Mouse (Mus musculus) midbrain, embryonic 16.5 days (tissue): ENCODE results near the gene Tekt1. TPM values are rescaled to one million over a fixed set of nuclear protein-coding genes. Genes with fewer than 3 reads are reported as not detected.

Experiments used
- ATAC-seq: fragments of 200-750 bp; cut with Nextera tagmentation; 2 replicates; pipeline ENCODE4 v1.8.0; 2017; ENCODE audit warnings: moderate TSS enrichment
- H3K27ac ChIP-seq: fragments of 300-500 bp; sonication (generic); 2 replicates; pipeline ENCODE4 v1.5.1; 2014; ENCODE audit warnings: mild to moderate bottlenecking, low read length, mixed read lengths
- H3K27me3 ChIP-seq: fragments of 300-500 bp; sonication (generic); 2 replicates; pipeline ENCODE4 v1.6.1; 2014; ENCODE audit warnings: low read depth, low read length, mixed read lengths; ENCODE audit not compliant: control insufficient read depth, insufficient read depth
- H3K36me3 ChIP-seq: fragments of 300-500 bp; sonication (generic); 2 replicates; pipeline ENCODE4 v1.6.1; 2014; ENCODE audit warnings: mild to moderate bottlenecking, low read length, moderate library complexity, mixed read lengths; ENCODE audit not compliant: control insufficient read depth, insufficient read depth
- H3K4me1 ChIP-seq: fragments of 300-500 bp; sonication (generic); 2 replicates; pipeline ENCODE4 v1.6.1; 2014; ENCODE audit warnings: mild to moderate bottlenecking, low read length, mixed read lengths; ENCODE audit not compliant: control insufficient read depth, insufficient read depth
- H3K4me2 ChIP-seq: fragments of 300-500 bp; sonication (generic); 2 replicates; pipeline ENCODE4 v1.6.1; 2014; ENCODE audit warnings: mild to moderate bottlenecking, low read length, mixed read lengths
- H3K4me3 ChIP-seq: fragments of 300-500 bp; sonication (generic); 2 replicates; pipeline ENCODE4 v1.5.1; 2014; ENCODE audit warnings: low read depth, mild to moderate bottlenecking, low read length, moderate library complexity, mixed read lengths
- H3K9ac ChIP-seq: fragments of 300-500 bp; sonication (generic); 2 replicates; pipeline ENCODE4 v1.6.1; 2014; ENCODE audit warnings: low read depth, low read length, mixed read lengths
- H3K9me3 ChIP-seq: fragments of 300-500 bp; sonication (generic); replicated peaks from 2 replicates; pipeline ENCODE4 v1.6.1; 2014; ENCODE audit warnings: mild to moderate bottlenecking, low read length, mixed read lengths; ENCODE audit not compliant: control insufficient read depth, poor library complexity, severe bottlenecking
- WGBS: fragments of 180-500 bp; shearing (Covaris S2); extraction: QIAGEN DNeasy Blood & Tissue Kit; methylation state at CpG from one replicate; pipeline ENCODE4 v1.1.7; 2014; 5-methylcytosine and 5-hydroxymethylcytosine counted together
- polyA plus RNA-seq: library from polyadenylated mRNA; unstranded; fragments of >200 nt; fragmentation: Nextera tagmentation; extraction: Ambion mirVana; gene quantifications from 2 replicates; pipeline ENCODE4 v1.2.1, GENCODE M21; 2015

Tekt1 gene
- polyA plus RNA-seq, 1 experiment from 2014 or later, result 11.1 TPM

DNA sequence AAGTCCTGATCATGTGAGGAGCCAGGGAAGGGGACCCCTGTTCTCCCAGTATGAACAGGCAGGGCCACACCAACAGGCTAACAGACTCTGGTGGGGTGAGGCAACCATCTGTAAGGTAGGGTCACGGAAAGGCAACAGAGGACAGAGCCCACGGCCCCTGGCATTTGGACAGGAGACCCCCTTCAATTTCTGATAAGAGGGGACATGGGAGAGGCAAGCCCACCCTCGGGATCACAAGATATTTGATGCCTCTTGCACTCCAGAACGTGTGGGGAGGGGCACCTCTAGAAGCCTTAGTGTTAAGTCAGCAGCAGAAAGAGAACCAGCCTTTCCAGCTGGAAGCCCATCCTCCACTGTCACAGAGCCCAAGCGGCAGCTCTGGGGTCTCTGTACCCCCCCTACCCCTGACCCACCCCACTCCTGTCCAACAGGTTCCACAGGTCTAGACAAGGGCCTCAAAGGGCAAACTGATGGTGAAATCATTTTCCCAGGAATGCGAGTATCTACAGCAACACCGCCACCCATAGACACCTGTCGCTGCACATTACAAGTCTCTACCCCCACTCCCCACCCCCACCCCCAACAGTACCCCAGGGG lies 43.9 kb upstream of the Tekt1 start:
- H3K36me3 ChIP-seq, result no peaks in the 10 kb centered on the region
- peaks cover 6% of the 10 kb centered on the region; the same call in 1 of the 2 replicates for H3K4me1 ChIP-seq
- H3K4me2 ChIP-seq, result no peak overlapping the region
- no peak for ATAC-seq
- no peaks in the 10 kb centered on the region for H3K9me3 ChIP-seq
- H3K27me3 ChIP-seq, result no peaks in the 10 kb centered on the region
- no peak overlapping the region for H3K9ac ChIP-seq
- no peak overlapping the region for H3K4me3 ChIP-seq
- 62% methylated on average over 8 of the region's 8 CpGs for WGBS
- no peak overlapping the region for H3K27ac ChIP-seq

DNA sequence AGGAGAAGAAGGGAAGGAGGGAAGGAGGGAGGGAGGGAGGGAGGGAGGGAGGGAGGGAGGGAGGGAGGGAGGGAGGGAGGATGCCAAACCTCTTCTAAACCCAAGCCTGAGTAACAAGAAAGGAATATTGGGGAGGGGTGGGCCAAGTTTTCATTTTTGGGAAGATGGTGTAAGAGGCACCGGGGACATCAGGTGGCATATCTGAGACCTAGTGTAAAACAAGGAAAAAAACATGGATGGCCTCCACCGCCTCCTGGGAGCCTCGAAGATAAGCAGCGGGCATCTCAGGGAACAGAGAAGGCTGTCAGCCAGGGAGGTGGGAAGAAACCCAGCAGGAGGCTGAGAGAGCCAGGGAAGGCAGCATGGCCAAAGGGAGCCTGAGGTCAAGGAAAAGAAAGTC lies 43.3 kb upstream of the Tekt1 start:
- ATAC-seq, result no peak
- no peaks in the 10 kb centered on the region for H3K9me3 ChIP-seq
- H3K9ac ChIP-seq, result no peak overlapping the region
- no peak overlapping the region for H3K27ac ChIP-seq
- 69% methylated on average over 4 of the region's 4 CpGs for WGBS
- no peak overlapping the region for H3K4me3 ChIP-seq
- H3K4me2 ChIP-seq, result no peak overlapping the region
- peaks cover 2% of the 10 kb centered on the region; the same call in 1 of the 2 replicates for H3K4me1 ChIP-seq
- no peaks in the 10 kb centered on the region for H3K27me3 ChIP-seq
- no peaks in the 10 kb centered on the region for H3K36me3 ChIP-seq

GRCm38 (mm10) chr11:72402969-72403368 lies 40.7 kb upstream of the Tekt1 start:
- no peak for ATAC-seq
- no peak overlapping the region for H3K9ac ChIP-seq
- no peak overlapping the region for H3K4me2 ChIP-seq
- no peaks in the 10 kb centered on the region for H3K9me3 ChIP-seq
- WGBS, result 94% methylated on average over 12 of the region's 12 CpGs
- H3K27ac ChIP-seq, result no peak overlapping the region
- no peaks in the 10 kb centered on the region for H3K4me1 ChIP-seq
- H3K27me3 ChIP-seq, result no peaks in the 10 kb centered on the region
- H3K36me3 ChIP-seq, result no peaks in the 10 kb centered on the region
- no peak overlapping the region for H3K4me3 ChIP-seq

- H3K9ac ChIP-seq, result no peak overlapping the region
- H3K27me3 ChIP-seq, result no peaks in the 10 kb centered on the region
- no peaks in the 10 kb centered on the region for H3K4me1 ChIP-seq
- no peaks in the 10 kb centered on the region for H3K9me3 ChIP-seq
- H3K4me3 ChIP-seq, result no peak overlapping the region
- H3K27ac ChIP-seq, result no peak overlapping the region
- no peaks in the 10 kb centered on the region for H3K36me3 ChIP-seq
- WGBS, result 89% methylated on average over 5 of the region's 5 CpGs
- no peak overlapping the region for H3K4me2 ChIP-seq
- no peak for ATAC-seq
These were observed 39.8 kb upstream of the Tekt1 start for GRCm38 (mm10) chr11:72402017-72402416.

GRCm38 (mm10) chr11:72401068-72401467 lies 38.8 kb upstream of the Tekt1 start:
- H3K36me3 ChIP-seq, result no peaks in the 10 kb centered on the region
- H3K9ac ChIP-seq, result no peak overlapping the region
- no peaks in the 10 kb centered on the region for H3K9me3 ChIP-seq
- 93% methylated on average over 12 of the region's 12 CpGs for WGBS
- no peak overlapping the region for H3K4me2 ChIP-seq
- no peak overlapping the region for H3K27ac ChIP-seq
- H3K4me3 ChIP-seq, result no peak overlapping the region
- H3K4me1 ChIP-seq, result no peaks in the 10 kb centered on the region
- no peak for ATAC-seq
- H3K27me3 ChIP-seq, result no peaks in the 10 kb centered on the region

DNA sequence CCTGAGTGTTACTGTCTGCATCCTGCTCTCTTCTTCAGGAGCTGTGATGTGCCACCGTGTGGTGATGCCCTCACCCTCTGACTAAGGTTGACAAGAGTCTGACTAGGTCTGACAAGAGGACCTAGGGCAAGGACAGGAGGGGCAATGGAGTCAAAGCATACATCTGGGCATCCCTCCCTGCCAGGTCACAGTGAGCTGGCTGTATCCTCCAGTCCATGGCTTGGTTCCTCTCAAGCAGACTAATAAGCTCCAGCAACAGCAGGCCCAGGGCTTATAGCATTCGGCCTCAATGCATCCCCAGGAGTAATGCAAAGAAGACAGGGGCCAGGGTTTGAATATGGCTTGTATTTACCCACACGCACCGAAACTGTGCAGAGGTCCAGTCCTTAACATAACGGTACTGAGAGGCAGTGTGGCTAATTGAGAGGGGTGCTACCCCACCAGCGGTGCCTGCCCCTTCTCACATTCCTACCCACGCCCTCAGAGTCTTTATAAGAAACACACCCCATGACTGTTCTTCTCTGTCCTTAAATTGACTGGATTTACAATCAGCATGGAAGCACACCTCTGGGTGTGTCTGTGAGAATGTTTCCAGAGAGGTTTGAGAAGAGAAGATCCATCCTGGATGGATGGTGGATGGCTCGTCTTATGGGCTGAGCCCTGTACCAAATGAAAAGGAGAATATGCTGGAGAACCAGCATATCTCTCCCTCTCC lies 35.7 kb upstream of the Tekt1 start:
- Histone ChIP-seq H3K4me3 (no peak overlapping the region), H3K4me1 (no peaks in the 10 kb centered on the region), H3K27ac (no peak overlapping the region), H3K4me2 (no peak overlapping the region), H3K36me3 (no peaks in the 10 kb centered on the region), H3K9me3 (no peaks in the 10 kb centered on the region), H3K27me3 (no peaks in the 10 kb centered on the region), H3K9ac (no peak overlapping the region)
- WGBS, result 86% methylated on average over 8 of the region's 8 CpGs
- no peak for ATAC-seq

DNA sequence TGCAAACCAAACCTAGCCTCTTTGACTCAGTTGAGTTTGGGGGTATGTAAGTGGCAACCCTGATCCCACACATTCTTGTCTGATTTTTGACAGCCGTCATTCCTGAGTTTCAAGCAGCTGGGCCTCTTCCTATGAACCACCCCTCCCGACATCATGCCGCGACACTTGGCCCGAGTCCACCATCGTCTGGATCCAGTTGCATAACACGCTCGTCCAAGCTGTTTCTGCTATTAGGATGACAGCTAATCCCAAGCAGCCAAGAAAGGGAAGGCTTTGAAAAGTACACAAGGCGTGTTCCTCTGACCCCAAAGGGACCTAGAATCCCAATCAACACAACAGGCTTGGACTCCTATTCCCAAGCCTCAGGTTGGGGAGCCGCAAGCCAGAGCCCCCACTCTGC lies 34.8 kb upstream of the Tekt1 start:
- Histone ChIP-seq H3K4me1 (no peaks in the 10 kb centered on the region), H3K4me3 (no peak overlapping the region), H3K4me2 (no peak overlapping the region), H3K36me3 (no peaks in the 10 kb centered on the region), H3K27me3 (no peaks in the 10 kb centered on the region), H3K9me3 (no peaks in the 10 kb centered on the region), H3K27ac (no peak overlapping the region), H3K9ac (no peak overlapping the region)
- ATAC-seq, result no peak
- 78% methylated on average over 10 of the region's 10 CpGs for WGBS

GRCm38 (mm10) chr11:72396621-72397020 lies 34.4 kb upstream of the Tekt1 start:
- Histone ChIP-seq H3K27me3 (no peaks in the 10 kb centered on the region), H3K27ac (no peak overlapping the region), H3K4me2 (no peak overlapping the region), H3K4me1 (no peaks in the 10 kb centered on the region), H3K9me3 (no peaks in the 10 kb centered on the region), H3K4me3 (no peak overlapping the region), H3K9ac (no peak overlapping the region), H3K36me3 (no peaks in the 10 kb centered on the region)
- ATAC-seq, result no peak
- 91% methylated on average over 7 of the region's 7 CpGs for WGBS

DNA sequence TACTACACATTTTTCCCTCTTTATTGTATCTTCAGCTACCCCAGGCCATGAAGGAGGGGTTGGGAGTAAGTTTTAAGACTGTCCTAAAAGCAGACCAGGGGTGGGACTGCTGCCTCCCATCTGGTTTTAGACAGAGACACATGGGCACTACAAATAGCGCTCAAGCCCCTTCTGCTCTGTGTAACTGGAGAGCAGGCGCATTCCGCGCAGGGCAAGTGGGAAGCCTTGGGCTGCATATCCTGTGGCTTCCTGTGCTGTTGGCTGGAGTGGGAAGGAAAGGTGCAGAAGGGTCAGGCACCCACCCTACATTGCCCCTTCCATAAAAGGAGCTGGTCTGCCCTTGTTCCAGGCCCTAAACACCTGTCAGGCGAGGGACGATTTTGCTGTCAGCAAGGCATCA lies 33.4 kb upstream of the Tekt1 start:
- ATAC-seq, result no peak
- Histone ChIP-seq H3K4me2 (no peak overlapping the region), H3K4me3 (no peak overlapping the region), H3K4me1 (no peaks in the 10 kb centered on the region), H3K27me3 (no peaks in the 10 kb centered on the region), H3K27ac (no peak overlapping the region), H3K36me3 (no peaks in the 10 kb centered on the region), H3K9ac (no peak overlapping the region), H3K9me3 (no peaks in the 10 kb centered on the region)
- 86% methylated on average over 6 of the region's 6 CpGs for WGBS
